Mouse (Mus musculus) mesoderm, embryonic 11.5 days (tissue): Measurements from ENCODE around the gene Arglu1.

ENCODE experiments used
- DNase-seq: peaks from one replicate; pipeline ENCODE4 v3.0.0-alpha.2; 2012; ENCODE audit warnings: low read depth, low spot score

The Arglu1 gene

DNA sequence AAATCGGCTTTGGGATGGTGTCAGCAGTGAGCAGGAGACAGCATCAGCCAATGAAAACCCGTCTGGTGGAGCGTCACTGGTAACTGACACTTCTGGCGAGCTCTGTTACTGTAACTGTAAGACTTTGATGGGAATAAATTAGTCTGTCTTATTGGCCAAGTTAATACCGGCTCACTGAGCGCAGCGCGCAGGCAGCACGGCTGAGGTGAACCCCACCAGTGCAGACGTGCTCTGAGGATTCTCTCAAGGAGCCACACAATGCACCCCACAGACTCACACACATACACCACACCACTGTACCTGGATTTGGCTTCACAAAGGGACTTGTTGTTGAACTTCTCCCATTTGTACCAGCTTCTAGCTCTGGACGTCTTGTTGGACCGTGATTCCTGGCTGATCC, 68.3 kb downstream of the Arglu1 start:
- no peak for DNase-seq

DNA sequence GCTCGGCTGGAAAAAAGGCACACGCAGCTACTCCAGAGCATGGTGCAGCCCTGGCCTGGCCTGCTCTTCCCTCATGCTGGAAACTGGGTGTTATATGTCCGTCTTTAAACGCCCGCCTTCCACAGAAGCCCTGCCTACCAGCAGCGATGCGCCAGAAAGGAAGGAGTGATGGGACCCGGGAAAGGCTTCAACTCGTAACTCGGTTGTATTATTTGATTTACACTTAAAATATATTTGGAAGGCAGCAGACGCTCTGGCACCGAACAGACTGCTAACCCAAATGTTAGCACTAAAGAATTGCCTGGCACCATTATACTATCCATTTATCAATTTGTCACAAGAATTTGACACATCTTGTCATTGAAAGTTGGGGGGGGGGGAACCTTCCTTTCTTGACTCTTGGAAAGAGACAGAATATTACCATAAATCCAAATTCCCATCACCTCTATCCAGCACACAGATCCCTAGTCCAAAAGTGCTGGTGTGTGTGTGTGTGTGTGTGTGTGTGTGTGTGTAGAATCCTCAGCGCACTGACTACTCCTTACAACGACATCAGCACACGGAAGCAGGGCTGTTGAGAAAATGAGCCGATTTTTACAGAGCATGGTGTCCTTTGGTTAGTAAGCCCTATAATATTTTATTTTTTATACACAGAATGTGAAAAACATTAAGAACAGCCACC, 68.9 kb downstream of the Arglu1 start:
- no peak for DNase-seq

DNA sequence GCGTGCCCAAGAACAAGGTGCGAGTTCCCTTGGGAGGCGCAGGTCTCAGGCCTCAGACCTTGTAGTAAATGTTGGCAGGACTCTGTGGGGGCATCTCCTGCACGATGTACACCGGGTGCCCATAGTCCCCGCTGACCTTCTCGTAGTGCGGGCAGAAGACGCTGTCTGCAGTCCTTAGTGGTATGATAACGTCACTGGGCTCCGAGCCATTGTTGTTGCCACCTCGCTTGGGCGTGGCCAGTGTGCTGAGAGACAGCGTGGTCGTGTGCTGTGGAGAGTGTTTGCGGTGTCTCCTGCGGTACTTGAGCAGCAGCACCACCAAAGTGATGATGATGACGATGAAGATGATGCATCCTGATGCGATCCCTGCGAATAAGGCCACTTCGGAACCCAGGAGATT, 69.8 kb downstream of the Arglu1 start:
- no peak for DNase-seq

DNA sequence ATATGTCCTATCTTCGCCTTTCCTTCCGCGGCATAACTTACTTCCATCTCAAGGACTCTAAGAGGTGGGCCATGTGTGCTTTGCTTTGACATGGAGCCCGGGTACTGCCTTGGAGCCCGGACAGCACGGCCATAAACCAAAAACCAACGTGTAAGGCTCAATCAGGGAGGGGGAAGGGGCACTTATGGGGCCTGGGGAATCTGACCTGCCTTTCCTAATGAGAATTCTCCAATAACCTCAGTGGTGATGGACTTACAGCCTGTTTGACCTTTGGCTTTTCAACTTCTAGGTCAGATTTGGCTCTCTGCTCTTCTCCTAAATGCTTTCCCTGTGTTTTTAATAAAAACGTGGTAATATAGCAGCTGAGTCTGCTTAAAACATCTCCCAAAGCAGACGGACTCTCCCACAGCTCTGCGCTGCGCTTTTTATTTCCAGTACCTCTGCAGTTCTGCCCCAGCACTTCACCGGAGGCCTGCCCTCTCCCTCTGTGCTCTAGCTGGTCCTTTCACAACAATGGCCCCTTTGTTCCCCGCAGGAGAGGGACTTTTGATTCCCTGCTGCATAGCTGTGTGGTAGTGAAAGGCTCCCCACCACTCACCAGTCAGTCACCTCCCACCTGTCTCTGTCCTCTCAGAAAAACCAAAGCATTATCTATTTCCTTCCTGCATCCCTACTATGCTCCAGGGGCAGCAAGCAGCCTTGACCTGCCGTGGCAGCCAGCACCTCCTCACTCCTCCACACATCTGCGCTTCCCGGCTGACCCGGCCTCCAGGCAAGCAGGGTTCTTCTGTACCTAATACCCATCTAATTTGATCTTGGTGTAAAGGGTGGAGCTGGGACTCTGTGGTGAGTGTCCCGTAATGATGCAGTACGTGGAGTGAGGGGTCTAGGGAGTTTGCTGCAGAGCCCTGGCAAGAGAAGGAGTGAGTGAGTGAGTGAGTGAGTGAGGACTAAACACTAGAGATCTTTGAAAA, 70.8 kb downstream of the Arglu1 start:
- DNase-seq, result peak; percentile 85
